In the genomic region with DNA sequence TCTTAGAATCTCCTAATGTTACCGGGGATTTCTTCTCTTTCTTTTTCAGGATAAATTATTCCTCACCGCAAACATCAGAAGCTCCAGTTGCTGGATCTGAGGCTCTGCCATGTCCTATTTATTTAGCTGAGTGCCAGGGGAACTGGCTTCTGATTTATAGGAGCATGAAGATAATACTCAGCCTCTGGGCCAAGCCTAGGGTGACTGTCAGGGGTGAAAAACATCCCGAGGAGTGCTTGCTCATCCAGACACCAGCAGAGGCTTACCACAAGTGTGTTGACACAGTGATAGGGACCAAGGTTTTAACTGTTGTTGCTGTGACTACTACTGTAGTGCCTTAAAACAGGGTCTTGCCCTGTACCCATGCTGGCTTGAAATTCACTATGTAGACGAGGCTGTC, we compare ENCODE assay signal across 25 mouse cellular contexts. TPM values are rescaled to one million over a fixed set of nuclear protein-coding genes. Genes with fewer than 3 reads are reported as not detected.
DNase-seq lines count a peak whose midpoint lies in the region; ATAC-seq lines count a peak whose summit lies in the region.
"Had no signal": no experiment of that assay in that cellular context is flagged by ENCODE, and none has a peak within 500 bp of the region (broad histone marks: within the 10 kb centered on the region; RNA-seq: fewer than 3 reads in every experiment).

No protein-coding gene starts in this region.

- no peak overlapping the region for H3K4me3 ChIP-seq in midbrain, embryonic 13.5 days (replicated peaks)
- no peak overlapping the region for H3K4me3 ChIP-seq in midbrain, embryonic 10.5 days
- H3K4me3 ChIP-seq in midbrain, embryonic 16.5 days (ENCODE audit: low read depth, low read length) = no peak overlapping the region
- H3K4me3 ChIP-seq: embryonic facial prominence, embryonic 10.5 days; heart, embryonic 12.5 days; kidney, embryonic 15.5 days; limb, embryonic 12.5 days; stomach, embryonic 15.5 days had no signal

- DNase-seq in adrenal gland, adult 2 months = peak; percentile 55
- no peak for DNase-seq in adrenal gland, postnatal 10 days
- no peak for DNase-seq in frontal cortex, adult 2 months (ENCODE audit: extremely low spot score in 1 of 2, low spot score in 1 of 2)
- no peak for DNase-seq in midbrain, embryonic 10.5 days (ENCODE audit: low spot score)
- DNase-seq in spleen, adult 18-20 months = no peak
- DNase-seq: cerebellum, adult 9-10 months; heart, adult 18-20 months; heart, postnatal 10 days; kidney, adult 11 months; kidney, postnatal 36 days; liver, postnatal 0 days; thymus, adult 18-20 months; thymus, postnatal 36 days had no signal

- H3K9me3 ChIP-seq in midbrain, embryonic 13.5 days = no peaks in the 10 kb centered on the region
- H3K9me3 ChIP-seq in midbrain, embryonic 10.5 days (replicated peaks) = no peaks in the 10 kb centered on the region
- H3K9me3 ChIP-seq in midbrain, embryonic 16.5 days (replicated peaks; ENCODE audit: control insufficient read depth, low read length, poor library complexity, severe bottlenecking) = no peaks in the 10 kb centered on the region
- H3K9me3 ChIP-seq: embryonic facial prominence, embryonic 10.5 days; heart, embryonic 12.5 days; kidney, embryonic 15.5 days; limb, embryonic 12.5 days; stomach, embryonic 15.5 days had no signal

- H3K4me2 ChIP-seq in midbrain, embryonic 13.5 days (replicated peaks) = no peak overlapping the region
- no peak overlapping the region for H3K4me2 ChIP-seq in midbrain, embryonic 16.5 days (ENCODE audit: low read length)
- H3K4me2 ChIP-seq: heart, embryonic 12.5 days; kidney, embryonic 15.5 days; limb, embryonic 12.5 days; liver, embryonic 11.5 days; stomach, embryonic 15.5 days had no signal

- peaks cover 18% of the 10 kb centered on the region; the same call in 1 of the 2 replicates for H3K4me1 ChIP-seq in midbrain, embryonic 13.5 days (replicated peaks)
- H3K4me1 ChIP-seq in midbrain, embryonic 10.5 days = peaks cover 26% of the 10 kb centered on the region
- no peaks in the 10 kb centered on the region for H3K4me1 ChIP-seq in midbrain, embryonic 16.5 days (ENCODE audit: control insufficient read depth, insufficient read depth, low read length)
- H3K4me1 ChIP-seq: stomach, embryonic 15.5 days had no signal

- 0 out of 2 replicates have a peak, but pooled peaks have one; percentile 14 for ATAC-seq in frontal cortex, adult (ENCODE audit: low TSS enrichment)
- peak; percentile 41; the same call in 1 of the 2 replicates for ATAC-seq in midbrain, embryonic 13.5 days
- ATAC-seq in midbrain, embryonic 16.5 days = peak; percentile 34; the same call in 1 of the 2 replicates
- ATAC-seq: CD4-positive, CD25-positive, alpha-beta regulatory T cell, adult 4 months; liver, postnatal 0 days; lung, postnatal 0 days had no signal

- H3K27ac ChIP-seq in midbrain, embryonic 13.5 days = peak overlapping the region; percentile 14; the same call in 1 of the 2 replicates
- H3K27ac ChIP-seq in midbrain, embryonic 10.5 days (replicated peaks) = no peak overlapping the region
- H3K27ac ChIP-seq in midbrain, embryonic 16.5 days (ENCODE audit: low read length) = no peak overlapping the region
- H3K27ac ChIP-seq: embryonic facial prominence, embryonic 10.5 days; kidney, embryonic 15.5 days; limb, embryonic 12.5 days; macrophage; stomach, embryonic 15.5 days had no signal

- H3K9ac ChIP-seq in midbrain, embryonic 13.5 days (replicated peaks) = no peak overlapping the region
- no peak overlapping the region for H3K9ac ChIP-seq in midbrain, embryonic 16.5 days (ENCODE audit: low read depth, low read length)
- H3K9ac ChIP-seq: heart, embryonic 12.5 days; kidney, embryonic 15.5 days; limb, embryonic 12.5 days; liver, postnatal 0 days; stomach, embryonic 15.5 days had no signal

- H3K27me3 ChIP-seq in midbrain, embryonic 13.5 days = peaks cover 4% of the 10 kb centered on the region; the same call in 1 of the 2 replicates
- peaks cover 42% of the 10 kb centered on the region for H3K27me3 ChIP-seq in midbrain, embryonic 10.5 days (ENCODE audit: low read depth, poor library complexity, severe bottlenecking)
- H3K27me3 ChIP-seq in midbrain, embryonic 16.5 days (ENCODE audit: control insufficient read depth, insufficient read depth, low read depth, low read length) = no peaks in the 10 kb centered on the region
- H3K27me3 ChIP-seq: limb, embryonic 12.5 days; stomach, embryonic 15.5 days had no signal

- no peaks in the 10 kb centered on the region for H3K36me3 ChIP-seq in midbrain, embryonic 13.5 days
- no peaks in the 10 kb centered on the region for H3K36me3 ChIP-seq in midbrain, embryonic 10.5 days
- H3K36me3 ChIP-seq in midbrain, embryonic 16.5 days (ENCODE audit: control insufficient read depth, insufficient read depth, low read length) = no peaks in the 10 kb centered on the region
- H3K36me3 ChIP-seq: embryonic facial prominence, embryonic 10.5 days; heart, embryonic 12.5 days; kidney, embryonic 15.5 days; limb, embryonic 12.5 days; stomach, embryonic 15.5 days had no signal

- WGBS in midbrain, embryonic 13.5 days = 56% methylated on average over 4 of the region's 4 CpGs
- WGBS in midbrain, embryonic 10.5 days = 84% methylated on average over 4 of the region's 4 CpGs
- 55% methylated on average over 4 of the region's 4 CpGs for WGBS in midbrain, embryonic 16.5 days

RNA-seq across cellular contexts. Expression of a gene that starts 9.2 kb away (rescaled TPM):
- 10 to 100 TPM; 13.5 to 24.3 TPM for total RNA-seq in adrenal gland, adult 2 months (2021)
- polyA plus RNA-seq in adrenal gland, adult 2 months (2012; rRNA removed) = 12.4 and 14.7 TPM in 2 replicates
- 10 to 100 TPM; 18.6 to 47.5 TPM for total RNA-seq in adrenal gland, postnatal 10 days (2021)
- polyA plus RNA-seq in frontal cortex, adult 2 months (2012; rRNA removed) = 7.8 and 9.1 TPM in 2 replicates
- polyA plus RNA-seq in midbrain, embryonic 13.5 days (2015; fragmentation: Nextera tagmentation; extraction: Ambion mirVana) = 8.5 and 10.2 TPM in 2 replicates
- polyA plus RNA-seq in midbrain, embryonic 10.5 days (2016; fragmentation: Nextera tagmentation; extraction: Ambion mirVana) = 32.5 and 36.2 TPM in 2 replicates
- 7.2 and 7.9 TPM in 2 replicates for polyA plus RNA-seq in midbrain, embryonic 16.5 days (2015; fragmentation: Nextera tagmentation; extraction: Ambion mirVana)
- polyA plus RNA-seq: CD4-positive, CD25-positive, alpha-beta regulatory T cell, adult 4 months had no signal
